Mouse (Mus musculus): ENCODE results near the gene Sat1. TPM values are rescaled to one million over a fixed set of nuclear protein-coding genes. Genes with fewer than 3 reads are reported as not detected.
"Not testable (repeated sequence)": the region's sequence is repeated elsewhere in the genome, so short reads cannot be mapped to it uniquely, and the experiment has no call there.

The Sat1 gene
- polyA plus RNA-seq, 1 experiment: 5.3 TPM

GRCm38 (mm10) chrX:155208671-155209070 lies 7.6 kb downstream of the Sat1 start:
- no peak overlapping the region for H3K4me3 ChIP-seq (ENCODE audit: control insufficient read depth, low read depth, low read length)
- no peak overlapping the region for H3K27ac ChIP-seq (ENCODE audit: control insufficient read depth, insufficient read depth, low read depth, low read length)
- TF ChIP-seq CTCF (IDR thresholded peaks at IDR 0.05; ENCODE audit: control insufficient read depth, insufficient read depth, insufficient replicate concordance, low read depth, low read length) (no peak), POLR2A (IDR thresholded peaks at IDR 0.05; ENCODE audit: control insufficient read depth, low read depth, low read length) (no peak)
- no peaks in the 10 kb centered on the region for H3K4me1 ChIP-seq (ENCODE audit: control insufficient read depth, insufficient read depth, low read length)
- no peaks in the 10 kb centered on the region for H3K27me3 ChIP-seq (ENCODE audit: control insufficient read depth, insufficient read depth, low read length)
- H3K36me3 ChIP-seq (ENCODE audit: control insufficient read depth, insufficient read depth, low read length): no peaks in the 10 kb centered on the region

GRCm38 (mm10) chrX:155205436-155205835 lies 10.8 kb downstream of the Sat1 start:
- not testable (repeated sequence) for H3K27me3 ChIP-seq (ENCODE audit: control insufficient read depth, insufficient read depth, low read length); H3K4me1 ChIP-seq (ENCODE audit: control insufficient read depth, insufficient read depth, low read length); H3K36me3 ChIP-seq (ENCODE audit: control insufficient read depth, insufficient read depth, low read length); H3K27ac ChIP-seq (ENCODE audit: control insufficient read depth, insufficient read depth, low read depth, low read length); H3K4me3 ChIP-seq (ENCODE audit: control insufficient read depth, low read depth, low read length)

GRCm38 (mm10) chrX:155202406-155203305 lies 13.6 kb downstream of the Sat1 start:
- Histone ChIP-seq H3K4me1 (ENCODE audit: control insufficient read depth, insufficient read depth, low read length) (no peaks in the 10 kb centered on the region), H3K4me3 (ENCODE audit: control insufficient read depth, low read depth, low read length) (no peak overlapping the region), H3K36me3 (ENCODE audit: control insufficient read depth, insufficient read depth, low read length) (no peaks in the 10 kb centered on the region), H3K27ac (ENCODE audit: control insufficient read depth, insufficient read depth, low read depth, low read length) (no peak overlapping the region), H3K27me3 (ENCODE audit: control insufficient read depth, insufficient read depth, low read length) (no peaks in the 10 kb centered on the region)
- TF ChIP-seq POLR2A (IDR thresholded peaks at IDR 0.05; ENCODE audit: control insufficient read depth, low read depth, low read length) (no peak), CTCF (IDR thresholded peaks at IDR 0.05; ENCODE audit: control insufficient read depth, insufficient read depth, insufficient replicate concordance, low read depth, low read length) (no peak)

GRCm38 (mm10) chrX:155201799-155202198 lies 14.4 kb downstream of the Sat1 start:
- Histone ChIP-seq H3K4me3 (ENCODE audit: control insufficient read depth, low read depth, low read length) (no peak overlapping the region), H3K4me1 (ENCODE audit: control insufficient read depth, insufficient read depth, low read length) (no peaks in the 10 kb centered on the region), H3K27ac (ENCODE audit: control insufficient read depth, insufficient read depth, low read depth, low read length) (no peak overlapping the region), H3K27me3 (ENCODE audit: control insufficient read depth, insufficient read depth, low read length) (no peaks in the 10 kb centered on the region), H3K36me3 (ENCODE audit: control insufficient read depth, insufficient read depth, low read length) (no peaks in the 10 kb centered on the region)
- TF ChIP-seq POLR2A (IDR thresholded peaks at IDR 0.05; ENCODE audit: control insufficient read depth, low read depth, low read length) (no peak), CTCF (IDR thresholded peaks at IDR 0.05; ENCODE audit: control insufficient read depth, insufficient read depth, insufficient replicate concordance, low read depth, low read length) (no peak)

GRCm38 (mm10) chrX:155194979-155195378 lies 21.3 kb downstream of the Sat1 start:
- TF ChIP-seq CTCF (IDR thresholded peaks at IDR 0.05; ENCODE audit: control insufficient read depth, insufficient read depth, insufficient replicate concordance, low read depth, low read length): no peak
- TF ChIP-seq POLR2A (IDR thresholded peaks at IDR 0.05; ENCODE audit: control insufficient read depth, low read depth, low read length): no peak
- no peaks in the 10 kb centered on the region for H3K36me3 ChIP-seq (ENCODE audit: control insufficient read depth, insufficient read depth, low read length)
- H3K27ac ChIP-seq (ENCODE audit: control insufficient read depth, insufficient read depth, low read depth, low read length): no peak overlapping the region
- no peaks in the 10 kb centered on the region for H3K4me1 ChIP-seq (ENCODE audit: control insufficient read depth, insufficient read depth, low read length)
- H3K27me3 ChIP-seq (ENCODE audit: control insufficient read depth, insufficient read depth, low read length): no peaks in the 10 kb centered on the region
- H3K4me3 ChIP-seq (ENCODE audit: control insufficient read depth, low read depth, low read length): no peak overlapping the region

- no peak overlapping the region for H3K4me3 ChIP-seq (ENCODE audit: control insufficient read depth, low read depth, low read length)
- TF ChIP-seq POLR2A (IDR thresholded peaks at IDR 0.05; ENCODE audit: control insufficient read depth, low read depth, low read length) (no peak), CTCF (IDR thresholded peaks at IDR 0.05; ENCODE audit: control insufficient read depth, insufficient read depth, insufficient replicate concordance, low read depth, low read length) (no peak)
- H3K36me3 ChIP-seq (ENCODE audit: control insufficient read depth, insufficient read depth, low read length): no peaks in the 10 kb centered on the region
- no peaks in the 10 kb centered on the region for H3K4me1 ChIP-seq (ENCODE audit: control insufficient read depth, insufficient read depth, low read length)
- no peak overlapping the region for H3K27ac ChIP-seq (ENCODE audit: control insufficient read depth, insufficient read depth, low read depth, low read length)
- no peaks in the 10 kb centered on the region for H3K27me3 ChIP-seq (ENCODE audit: control insufficient read depth, insufficient read depth, low read length)
These were observed 22.4 kb downstream of the Sat1 start for GRCm38 (mm10) chrX:155193732-155194443.

- TF ChIP-seq CTCF (IDR thresholded peaks at IDR 0.05; ENCODE audit: control insufficient read depth, insufficient read depth, insufficient replicate concordance, low read depth, low read length): no peak
- TF ChIP-seq POLR2A (IDR thresholded peaks at IDR 0.05; ENCODE audit: control insufficient read depth, low read depth, low read length): no peak
- Histone ChIP-seq H3K4me3 (ENCODE audit: control insufficient read depth, low read depth, low read length) (no peak overlapping the region), H3K27me3 (ENCODE audit: control insufficient read depth, insufficient read depth, low read length) (no peaks in the 10 kb centered on the region), H3K4me1 (ENCODE audit: control insufficient read depth, insufficient read depth, low read length) (no peaks in the 10 kb centered on the region), H3K36me3 (ENCODE audit: control insufficient read depth, insufficient read depth, low read length) (no peaks in the 10 kb centered on the region), H3K27ac (ENCODE audit: control insufficient read depth, insufficient read depth, low read depth, low read length) (no peak overlapping the region)
These were observed 24.3 kb downstream of the Sat1 start for GRCm38 (mm10) chrX:155191941-155192340.
